Mouse (Mus musculus): ENCODE results near the gene Ntng1.

DNA sequence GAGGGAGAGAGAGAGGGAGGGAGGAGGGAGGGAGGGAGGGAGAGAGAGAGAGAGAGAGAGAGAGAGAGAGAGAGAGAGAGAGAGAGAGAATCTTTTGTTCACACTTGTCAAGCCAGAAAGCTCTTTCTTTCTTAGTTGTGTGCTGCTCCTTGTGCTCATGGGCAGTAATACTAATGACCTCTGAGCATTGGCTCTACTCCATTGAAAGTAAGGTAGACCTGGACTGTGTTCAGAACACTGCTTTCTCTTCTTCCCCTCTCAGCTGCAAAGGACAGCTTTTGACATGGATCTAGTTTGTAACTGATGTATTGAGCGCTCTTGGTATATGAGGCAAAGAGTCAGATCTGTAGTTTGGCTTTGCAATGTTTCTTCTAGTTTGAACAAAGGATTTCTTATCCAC, 334.7 kb downstream of the Ntng1 start:
- TF ChIP-seq POLR2A (IDR thresholded peaks at IDR 0.05; ENCODE audit: extremely low read depth, insufficient read depth, low read length), result no peak
- no peak for TF ChIP-seq CTCF (IDR thresholded peaks at IDR 0.05; ENCODE audit: low read depth, low read length)
